Mouse (Mus musculus) adrenal gland, postnatal 14 days (tissue): ENCODE data around the gene Gm21319. TPM values are rescaled to one million over a fixed set of nuclear protein-coding genes. Genes with fewer than 3 reads are reported as not detected.
"Not testable (repeated sequence)": the region's sequence is repeated elsewhere in the genome, so short reads cannot be mapped to it uniquely, and the experiment has no call there.

Experiments
- DNase-seq: peaks from one replicate; pipeline ENCODE4 v3.0.0; 2021; ENCODE audit warnings: mixed read lengths
- long read RNA-seq, 2 experiments: library from polyadenylated mRNA; stranded (forward); transcript quantifications; one replicate each; pipeline ENCODE4 v2.0.0; 2021
- total RNA-seq: library from RNA; stranded (reverse); gene quantifications from 2 replicates; pipeline ENCODE4 v1.2.3, GENCODE M21; 2021

Gm21319 gene
- total RNA-seq, result not detected in 2 replicates
- long read RNA-seq, experiment 1, result 0 reads
- long read RNA-seq, experiment 2, result 0 reads

DNA sequence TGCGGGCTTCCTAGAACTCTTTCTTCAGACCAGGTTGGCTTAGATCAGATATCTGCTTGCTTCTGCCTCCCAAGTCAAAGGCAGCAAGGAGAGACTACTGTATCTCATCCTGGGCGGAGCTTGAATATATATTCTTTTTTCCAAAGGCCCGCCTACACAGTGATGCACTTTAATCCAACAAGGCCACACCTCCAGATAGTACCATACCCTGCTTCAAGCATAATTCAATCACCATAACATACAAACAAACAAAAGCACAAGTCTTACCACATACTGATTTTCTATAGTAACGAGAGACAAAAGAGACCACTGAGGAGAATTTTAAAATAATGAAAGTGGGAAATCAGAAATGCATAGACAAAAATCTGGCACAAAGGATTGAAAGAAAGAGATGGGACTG is at the start of gene Gm21319:
Gene Gm21319, minus strand, starts transcription at position 101 of the 400 bp plus-strand sequence.
- not testable (repeated sequence) for DNase-seq

DNA sequence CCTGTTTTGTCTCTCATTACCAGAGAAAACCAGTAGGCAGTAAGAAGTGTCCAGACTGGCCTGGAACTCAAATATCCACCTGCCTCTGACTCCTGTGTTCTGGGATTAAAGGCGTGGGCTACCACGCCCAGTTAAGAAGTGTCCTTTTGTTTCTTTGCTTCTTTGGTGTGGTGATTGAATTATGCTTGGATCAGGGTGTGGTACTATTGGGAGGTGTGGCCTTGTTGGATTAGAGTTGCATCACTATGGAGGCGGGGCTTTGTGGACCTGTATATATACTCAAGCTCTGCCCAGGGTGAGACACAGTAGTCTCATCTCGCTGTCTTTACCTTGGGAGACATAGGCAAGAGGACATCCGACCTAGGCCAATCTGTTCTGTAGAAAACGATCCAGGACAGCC is 40.7 kb upstream of the Gm21319 start, which contains the start of gene BB287469:
Gene BB287469, plus strand, starts transcription at position 301 of the 400 bp plus-strand sequence.
- not testable (repeated sequence) for DNase-seq

DNA sequence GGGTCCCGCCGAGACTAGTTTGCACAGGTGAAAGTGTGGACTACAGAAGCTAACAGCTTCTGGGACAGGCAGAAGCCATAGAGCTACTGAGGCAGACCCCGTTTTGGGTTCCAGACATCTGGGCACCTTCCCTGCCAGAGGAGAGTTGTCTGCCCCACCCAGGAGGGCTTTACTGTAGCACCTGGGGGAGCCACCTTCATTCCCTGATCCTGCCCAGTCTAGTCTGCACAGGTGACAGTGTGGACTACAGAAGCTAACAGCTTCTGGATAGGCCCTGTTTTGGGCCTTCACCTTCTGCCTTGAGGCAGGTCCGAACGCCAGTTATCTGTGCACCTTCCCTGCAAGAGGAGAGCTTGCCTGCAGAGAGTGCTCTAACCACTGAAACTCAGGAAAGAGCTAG is 22.4 kb upstream of the Gm21319 start:
- not testable (repeated sequence) for DNase-seq

DNA sequence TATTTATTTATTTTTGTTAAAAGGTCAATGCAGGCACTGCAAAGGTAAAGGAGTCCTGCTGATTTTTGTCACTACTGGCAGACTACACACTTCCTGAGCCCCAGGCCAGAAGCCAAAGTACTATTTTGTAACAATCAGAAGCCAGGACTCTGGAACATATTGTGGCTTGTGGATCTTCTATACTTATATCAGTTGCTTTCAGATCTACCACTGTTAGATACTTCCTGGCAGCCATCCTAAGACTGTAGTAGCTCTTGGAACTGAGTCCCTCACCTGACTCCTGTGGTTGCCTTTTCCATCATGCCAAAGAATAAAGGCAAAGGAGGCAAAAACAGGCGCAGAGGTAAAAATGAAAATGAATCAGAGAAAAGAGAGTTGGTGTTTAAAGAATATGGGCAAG is 19.7 kb upstream of the Gm21319 start, which contains the start of gene Gm21936:
Gene Gm21936, plus strand, starts transcription at position 301 of the 400 bp plus-strand sequence.
- DNase-seq, result not testable (repeated sequence)

Other genes with a start within 250 kb of the Gm21319 start
- gene Oog1, start 173.1 kb downstream of the Gm21319 start, total RNA-seq, result not detected in 2 replicates
- gene Gm4027, start 156.9 kb downstream of the Gm21319 start, total RNA-seq, result not detected in 2 replicates
- not detected in 2 replicates for gene Gm16381, start 131.1 kb downstream of the Gm21319 start, total RNA-seq
- not detected in 2 replicates for gene Gm21936, start 19.8 kb upstream of the Gm21319 start, total RNA-seq
- not detected in 2 replicates for gene BB287469, start 40.8 kb upstream of the Gm21319 start, total RNA-seq
- not detected in 2 replicates for gene Gm2001, start 66.6 kb upstream of the Gm21319 start, total RNA-seq
- gene Gm2016, start 98.3 kb upstream of the Gm21319 start, total RNA-seq, result not detected in 2 replicates
- gene Gm2022, start 119.6 kb upstream of the Gm21319 start, total RNA-seq, result not detected in 2 replicates
- not detected in 2 replicates for gene Gm2035, start 144.1 kb upstream of the Gm21319 start, total RNA-seq
- gene Gm2042, start 178.3 kb upstream of the Gm21319 start, total RNA-seq, result not detected in 2 replicates
- not detected in 2 replicates for gene Gm2075, start 236.1 kb upstream of the Gm21319 start, total RNA-seq
- not detected in 2 replicates for gene Gm6803, start 243.0 kb upstream of the Gm21319 start, total RNA-seq